Mouse (Mus musculus): ENCODE measurements at regions not wholly inside any gene's neighbourhood (a gene's known extent, or its start where the extent isn't known, plus 50 kb on each side); places are given as distances from the start of the nearest gene placed in this dataset.

DNA sequence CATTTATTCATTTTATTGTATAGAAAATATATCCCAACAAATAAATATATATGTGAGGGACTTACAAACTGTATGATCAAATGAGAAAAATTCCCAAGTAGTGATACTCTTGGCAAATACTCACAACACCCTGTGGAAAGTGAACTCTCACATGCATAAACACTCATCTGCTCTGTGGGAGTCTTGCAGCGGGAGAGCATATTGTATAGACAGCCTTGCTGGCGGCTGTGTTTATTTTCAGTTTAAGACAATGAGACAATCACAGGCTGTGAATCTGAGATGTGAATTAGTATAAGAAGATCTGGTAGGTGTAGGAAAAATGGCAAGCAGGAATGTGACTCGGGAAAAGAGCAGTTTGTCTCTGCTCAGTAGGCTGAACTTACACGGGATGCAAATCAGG lies 2841.7 kb downstream of the Poteg start:
- ATAC-seq (ENCODE audit: low FRiP score): no peak
- Histone ChIP-seq H3K36me3 (no peaks in the 10 kb centered on the region), H3K9ac (replicated peaks) (no peak overlapping the region), H3K27me3 (replicated peaks) (no peaks in the 10 kb centered on the region), H3K9me3 (replicated peaks) (no peaks in the 10 kb centered on the region), H3K4me1 (no peaks in the 10 kb centered on the region), H3K4me2 (no peak overlapping the region), H3K4me3 (replicated peaks) (no peak overlapping the region), H3K27ac (replicated peaks) (no peak overlapping the region)
- WGBS: 23% methylated on average over 4 of the region's 4 CpGs

DNA sequence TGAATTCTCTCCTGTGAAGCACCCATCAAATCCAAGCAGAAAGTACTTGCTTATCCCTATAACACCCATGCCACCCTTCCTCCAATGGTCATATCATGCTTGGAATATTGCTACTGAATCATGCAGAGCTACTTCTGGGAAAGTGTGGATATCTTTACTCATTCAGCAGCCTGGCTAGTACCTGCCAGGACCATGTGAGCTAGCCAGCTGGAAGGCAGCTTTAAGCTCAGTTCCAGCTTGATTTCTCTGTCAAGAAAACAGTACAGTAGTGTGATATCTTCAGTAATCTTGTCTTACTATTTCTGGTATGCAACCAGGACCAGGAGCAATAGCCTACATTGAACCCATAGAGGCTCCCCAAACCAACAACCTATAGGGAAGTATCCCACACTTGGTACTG lies 2883.7 kb downstream of the Poteg start:
- Histone ChIP-seq H3K27ac (replicated peaks) (no peak overlapping the region), H3K27me3 (replicated peaks) (no peaks in the 10 kb centered on the region), H3K9me3 (replicated peaks) (no peaks in the 10 kb centered on the region), H3K36me3 (no peaks in the 10 kb centered on the region), H3K9ac (replicated peaks) (no peak overlapping the region), H3K4me2 (no peak overlapping the region), H3K4me1 (no peaks in the 10 kb centered on the region), H3K4me3 (replicated peaks) (no peak overlapping the region)
- ATAC-seq (ENCODE audit: low FRiP score): no peak

DNA sequence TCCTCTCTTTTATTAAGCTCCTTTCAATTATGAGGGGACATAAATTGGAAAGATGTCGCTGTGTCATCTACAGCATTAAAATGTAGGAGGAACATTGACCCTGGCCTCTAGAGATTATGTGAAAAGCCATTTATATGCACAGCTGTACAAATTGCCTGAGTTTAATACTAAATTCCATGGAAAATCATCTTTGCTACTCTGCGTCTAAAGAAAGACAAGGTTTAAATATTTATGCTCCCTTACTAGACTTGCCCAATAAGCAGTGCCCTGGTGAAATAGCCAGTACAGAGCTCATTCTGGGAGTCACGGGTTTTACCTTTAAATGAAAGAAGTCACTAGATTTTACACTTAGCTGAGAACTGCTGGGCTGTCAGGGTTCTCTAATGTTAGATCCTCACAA lies 2885.9 kb downstream of the Poteg start:
- no peak for ATAC-seq (ENCODE audit: low FRiP score)
- Histone ChIP-seq H3K9me3 (replicated peaks) (no peaks in the 10 kb centered on the region), H3K4me3 (replicated peaks) (no peak overlapping the region), H3K9ac (replicated peaks) (no peak overlapping the region), H3K27me3 (replicated peaks) (no peaks in the 10 kb centered on the region), H3K4me2 (no peak overlapping the region), H3K36me3 (no peaks in the 10 kb centered on the region), H3K4me1 (no peaks in the 10 kb centered on the region), H3K27ac (replicated peaks) (no peak overlapping the region)
- 48% methylated on average over 3 of the region's 3 CpGs for WGBS

DNA sequence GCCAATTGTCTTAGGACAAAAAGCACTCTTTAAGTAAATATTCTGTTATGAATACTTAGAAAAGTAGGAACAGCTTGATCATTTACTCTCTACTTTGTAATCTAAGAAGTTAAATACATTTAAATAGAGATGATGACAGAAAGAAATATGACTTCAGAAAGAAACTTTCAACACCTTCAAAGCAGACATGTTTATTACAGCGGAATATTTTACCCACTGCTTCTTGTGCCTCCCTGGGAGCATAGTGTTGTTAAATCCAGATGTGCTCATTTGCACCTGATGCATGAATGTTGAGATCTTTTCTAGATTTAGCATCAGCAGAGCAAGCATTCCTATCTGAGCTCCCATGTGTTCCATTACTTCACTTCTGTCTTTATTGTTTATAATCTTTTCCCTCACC lies 2912.0 kb downstream of the Poteg start:
- WGBS: 83% methylated on average over 1 of the region's 1 CpGs
- Histone ChIP-seq H3K4me3 (replicated peaks) (no peak overlapping the region), H3K4me1 (no peaks in the 10 kb centered on the region), H3K9me3 (replicated peaks) (no peaks in the 10 kb centered on the region), H3K4me2 (no peak overlapping the region), H3K36me3 (no peaks in the 10 kb centered on the region), H3K27ac (replicated peaks) (no peak overlapping the region), H3K9ac (replicated peaks) (no peak overlapping the region), H3K27me3 (replicated peaks) (no peaks in the 10 kb centered on the region)
- no peak for ATAC-seq (ENCODE audit: low FRiP score)

DNA sequence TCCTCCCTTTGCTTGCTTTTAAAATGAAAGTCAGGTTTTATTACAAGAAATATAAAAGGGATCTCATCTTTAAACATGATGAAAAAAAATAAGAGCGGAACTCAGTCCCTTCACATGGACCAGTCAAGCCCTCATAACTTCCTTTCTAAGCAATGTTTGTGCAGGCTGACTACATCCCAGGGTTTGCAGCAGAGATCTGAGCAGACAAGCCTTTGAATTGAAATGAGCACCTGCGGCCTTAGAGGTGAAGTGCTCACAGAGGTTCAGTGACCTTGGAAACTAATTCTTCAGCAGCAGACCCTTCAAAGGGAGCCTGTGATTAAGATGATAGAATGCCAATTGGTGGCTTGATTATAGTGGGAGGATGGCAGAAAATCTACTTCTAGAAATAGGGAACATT lies 2918.3 kb downstream of the Poteg start:
- H3K36me3 ChIP-seq: no peaks in the 10 kb centered on the region
- no peak overlapping the region for H3K27ac ChIP-seq (replicated peaks)
- ATAC-seq (ENCODE audit: low FRiP score): no peak
- H3K27me3 ChIP-seq (replicated peaks): no peaks in the 10 kb centered on the region
- H3K9me3 ChIP-seq (replicated peaks): no peaks in the 10 kb centered on the region
- H3K4me1 ChIP-seq: no peaks in the 10 kb centered on the region
- H3K4me2 ChIP-seq: no peak overlapping the region
- no peak overlapping the region for H3K9ac ChIP-seq (replicated peaks)
- 89% methylated on average over 2 of the region's 2 CpGs for WGBS
- no peak overlapping the region for H3K4me3 ChIP-seq (replicated peaks)

DNA sequence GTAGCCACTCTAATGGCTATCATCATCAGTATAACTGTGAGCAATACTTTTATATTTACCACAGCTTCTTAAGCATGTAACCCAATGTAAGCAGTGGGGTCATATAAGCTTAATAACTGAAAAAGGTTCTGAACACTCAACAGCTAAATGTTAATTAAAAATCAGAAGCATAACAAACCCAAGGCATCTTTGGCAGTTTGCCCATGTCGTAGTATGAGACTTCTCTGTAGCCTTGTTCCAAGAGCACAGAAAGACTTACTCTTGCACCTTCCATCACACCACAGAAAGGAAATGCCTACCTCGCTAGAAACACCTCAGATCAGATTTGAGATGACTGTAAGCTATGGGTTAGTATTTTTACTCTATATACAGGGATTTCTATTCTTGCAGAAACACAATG lies 2944.5 kb downstream of the Poteg start:
- H3K4me2 ChIP-seq: no peak overlapping the region
- 76% methylated on average over 2 of the region's 2 CpGs for WGBS

DNA sequence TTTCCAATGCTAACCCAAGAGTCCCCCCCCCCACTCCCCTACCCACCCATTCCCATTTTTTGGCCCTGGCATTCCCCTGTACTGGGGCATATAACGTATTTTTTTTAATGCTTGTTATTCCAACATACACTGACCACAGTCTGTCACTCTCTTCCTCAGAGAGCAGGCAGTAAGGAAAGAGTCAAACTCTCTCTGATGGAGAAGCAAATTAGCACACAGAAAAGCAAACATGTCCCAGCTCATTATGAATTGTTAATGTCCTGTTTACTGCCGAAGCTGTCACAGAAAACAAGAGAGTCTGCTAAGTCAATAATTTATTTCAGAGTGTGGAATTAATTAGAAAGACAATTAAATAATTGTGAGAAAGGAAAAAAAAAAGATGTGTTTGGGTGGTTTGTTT lies 2989.1 kb upstream of the 5930422O12Rik start:
- Histone ChIP-seq H3K27me3 (replicated peaks) (no peaks in the 10 kb centered on the region), H3K27ac (replicated peaks) (no peak overlapping the region), H3K9ac (replicated peaks) (no peak overlapping the region), H3K9me3 (replicated peaks) (no peaks in the 10 kb centered on the region), H3K4me1 (no peaks in the 10 kb centered on the region), H3K4me3 (replicated peaks) (no peak overlapping the region), H3K36me3 (no peaks in the 10 kb centered on the region), H3K4me2 (no peak overlapping the region)
- no peak for ATAC-seq (ENCODE audit: low FRiP score)
- 40% methylated on average over 2 of the region's 2 CpGs for WGBS

More for the DNA sequence above, 2944.5 kb downstream of the Poteg start:
- Histone ChIP-seq H3K9ac (replicated peaks) (no peak overlapping the region), H3K27me3 (replicated peaks) (no peaks in the 10 kb centered on the region), H3K4me3 (replicated peaks) (no peak overlapping the region), H3K36me3 (no peaks in the 10 kb centered on the region), H3K4me1 (no peaks in the 10 kb centered on the region), H3K9me3 (replicated peaks) (no peaks in the 10 kb centered on the region), H3K27ac (replicated peaks) (no peak overlapping the region)
- no peak for ATAC-seq (ENCODE audit: low FRiP score)

DNA sequence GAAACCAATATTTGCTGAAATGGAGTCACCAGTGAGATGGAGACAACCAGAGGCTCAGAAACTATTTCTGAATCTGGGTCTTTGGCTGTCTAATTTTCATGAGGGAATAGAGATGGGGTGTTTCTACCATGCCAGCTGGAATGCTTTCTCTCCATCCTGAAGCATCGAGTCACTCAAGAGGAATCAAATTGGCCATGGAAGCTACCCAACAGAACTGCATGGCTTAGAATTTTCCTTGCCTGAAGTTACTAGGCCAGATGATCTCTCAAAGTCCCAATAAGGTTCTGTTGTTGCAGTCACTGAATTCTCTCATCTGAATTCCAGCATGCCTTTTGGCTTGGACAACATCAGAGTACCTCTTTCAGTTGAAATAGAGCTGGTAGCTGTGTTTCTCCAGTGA lies 2986.7 kb upstream of the 5930422O12Rik start:
- no peak for ATAC-seq (ENCODE audit: low FRiP score)
- Histone ChIP-seq H3K9ac (replicated peaks) (no peak overlapping the region), H3K4me2 (no peak overlapping the region), H3K36me3 (no peaks in the 10 kb centered on the region), H3K27me3 (replicated peaks) (no peaks in the 10 kb centered on the region), H3K4me3 (replicated peaks) (no peak overlapping the region), H3K9me3 (replicated peaks) (no peaks in the 10 kb centered on the region), H3K27ac (replicated peaks) (no peak overlapping the region), H3K4me1 (no peaks in the 10 kb centered on the region)
- WGBS: 93% methylated on average over 1 of the region's 1 CpGs

DNA sequence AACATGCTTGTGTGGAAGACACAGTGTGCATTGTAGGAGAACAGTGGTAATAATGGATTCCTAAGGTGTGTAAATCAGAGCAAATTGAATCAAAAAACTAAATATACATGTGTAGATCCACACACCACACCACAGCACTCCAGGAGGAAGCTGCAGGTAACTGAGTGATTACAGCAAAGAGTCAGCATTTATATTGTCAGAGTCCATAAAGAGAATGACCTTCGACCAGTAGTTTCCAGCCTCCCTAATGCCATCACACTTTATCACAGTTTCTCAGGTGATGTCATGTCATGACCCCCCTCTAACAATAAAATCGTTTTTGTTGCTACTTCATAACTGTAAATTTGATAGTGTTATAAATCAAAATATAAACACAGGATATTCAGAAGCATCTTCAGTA lies 2984.6 kb upstream of the 5930422O12Rik start:
- Histone ChIP-seq H3K9me3 (replicated peaks) (no peaks in the 10 kb centered on the region), H3K9ac (replicated peaks) (no peak overlapping the region), H3K36me3 (no peaks in the 10 kb centered on the region), H3K4me3 (replicated peaks) (no peak overlapping the region), H3K27me3 (replicated peaks) (no peaks in the 10 kb centered on the region), H3K4me2 (no peak overlapping the region), H3K4me1 (no peaks in the 10 kb centered on the region), H3K27ac (replicated peaks) (no peak overlapping the region)
- ATAC-seq (ENCODE audit: low FRiP score): no peak
- 81% methylated on average over 2 of the region's 2 CpGs for WGBS

DNA sequence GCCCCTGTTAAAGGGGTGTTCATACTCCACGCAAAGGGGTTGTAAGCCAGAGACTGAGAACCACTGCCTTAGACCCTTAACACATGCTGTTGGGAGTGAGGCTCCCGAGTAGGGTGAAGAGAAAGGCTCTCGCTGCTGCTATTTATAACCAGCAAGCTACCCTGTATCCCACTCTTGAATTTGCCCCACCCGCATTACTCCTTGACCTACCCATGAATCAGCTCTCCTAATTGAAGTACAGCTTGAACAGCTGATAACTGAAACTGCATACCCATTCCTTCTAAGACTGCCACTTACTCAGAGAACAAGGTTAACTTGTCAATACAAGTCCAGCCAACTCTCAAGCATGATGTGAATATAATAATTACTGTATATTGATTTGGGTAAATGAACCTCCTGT lies 2984.2 kb upstream of the 5930422O12Rik start:
- no peaks in the 10 kb centered on the region for H3K9me3 ChIP-seq (replicated peaks)
- no peak for ATAC-seq (ENCODE audit: low FRiP score)
- whole genome bisulfite sequencing: 87% methylated on average over 4 of the region's 4 CpGs

DNA sequence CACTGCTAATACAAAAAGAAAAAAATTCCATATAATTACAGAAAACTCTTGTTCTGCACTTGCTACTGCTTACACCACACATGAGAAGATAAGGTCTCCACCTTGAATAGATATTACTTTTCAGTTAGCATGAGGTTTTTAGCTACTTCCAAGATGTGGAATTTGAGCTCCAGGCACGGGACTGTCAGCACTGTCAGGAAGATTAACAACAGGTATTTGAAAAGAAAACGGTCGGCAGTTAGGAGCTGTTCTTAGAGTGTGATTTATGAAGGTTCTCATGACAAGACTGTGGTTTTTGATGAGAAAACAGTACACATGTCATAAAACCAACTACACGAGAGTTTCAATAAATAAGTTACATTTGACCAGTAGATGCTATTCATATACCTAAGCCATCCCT lies 2970.4 kb upstream of the 5930422O12Rik start:
- no peak overlapping the region for H3K4me2 ChIP-seq
- no peak for ATAC-seq (ENCODE audit: low FRiP score)
- no peaks in the 10 kb centered on the region for H3K36me3 ChIP-seq
- no peaks in the 10 kb centered on the region for H3K9me3 ChIP-seq (replicated peaks)
- no peaks in the 10 kb centered on the region for H3K4me1 ChIP-seq
- no peak overlapping the region for H3K4me3 ChIP-seq (replicated peaks)
- H3K27me3 ChIP-seq (replicated peaks): no peaks in the 10 kb centered on the region
- no peak overlapping the region for H3K27ac ChIP-seq (replicated peaks)
- H3K9ac ChIP-seq (replicated peaks): no peak overlapping the region
- WGBS: 22% methylated on average over 4 of the region's 4 CpGs

More for the DNA sequence above, 2984.2 kb upstream of the 5930422O12Rik start:
- Histone ChIP-seq H3K4me2 (no peak overlapping the region), H3K4me3 (replicated peaks) (no peak overlapping the region), H3K27ac (replicated peaks) (no peak overlapping the region), H3K9ac (replicated peaks) (no peak overlapping the region), H3K4me1 (no peaks in the 10 kb centered on the region), H3K36me3 (no peaks in the 10 kb centered on the region), H3K27me3 (replicated peaks) (no peaks in the 10 kb centered on the region)

DNA sequence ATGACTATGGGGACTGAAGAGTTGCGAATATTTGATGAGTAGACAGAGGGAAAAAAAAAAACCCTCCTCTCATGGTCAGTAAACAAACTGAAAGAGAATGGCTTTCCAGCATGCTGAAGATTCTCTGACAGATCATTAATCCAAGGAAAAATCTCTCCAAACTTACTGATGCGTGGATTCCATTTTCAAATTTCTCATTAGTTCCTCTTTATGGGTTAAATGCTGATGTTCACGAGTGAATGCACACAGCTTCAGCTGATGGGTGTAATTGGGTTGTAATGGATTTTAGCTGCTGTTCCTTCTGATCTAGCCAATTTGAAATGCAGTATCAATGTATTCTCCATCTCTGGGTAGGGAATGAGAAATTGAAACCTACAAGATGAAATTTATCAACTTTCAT lies 2945.6 kb upstream of the 5930422O12Rik start:
- Histone ChIP-seq H3K4me3 (replicated peaks) (no peak overlapping the region), H3K36me3 (no peaks in the 10 kb centered on the region), H3K9ac (replicated peaks) (no peak overlapping the region), H3K4me1 (no peaks in the 10 kb centered on the region), H3K27me3 (replicated peaks) (no peaks in the 10 kb centered on the region), H3K9me3 (replicated peaks) (peaks cover 3% of the 10 kb centered on the region; the same call in 1 of the 2 replicates), H3K4me2 (no peak overlapping the region), H3K27ac (replicated peaks) (no peak overlapping the region)
- 55% methylated on average over 3 of the region's 3 CpGs for WGBS
- no peak for ATAC-seq (ENCODE audit: low FRiP score)

DNA sequence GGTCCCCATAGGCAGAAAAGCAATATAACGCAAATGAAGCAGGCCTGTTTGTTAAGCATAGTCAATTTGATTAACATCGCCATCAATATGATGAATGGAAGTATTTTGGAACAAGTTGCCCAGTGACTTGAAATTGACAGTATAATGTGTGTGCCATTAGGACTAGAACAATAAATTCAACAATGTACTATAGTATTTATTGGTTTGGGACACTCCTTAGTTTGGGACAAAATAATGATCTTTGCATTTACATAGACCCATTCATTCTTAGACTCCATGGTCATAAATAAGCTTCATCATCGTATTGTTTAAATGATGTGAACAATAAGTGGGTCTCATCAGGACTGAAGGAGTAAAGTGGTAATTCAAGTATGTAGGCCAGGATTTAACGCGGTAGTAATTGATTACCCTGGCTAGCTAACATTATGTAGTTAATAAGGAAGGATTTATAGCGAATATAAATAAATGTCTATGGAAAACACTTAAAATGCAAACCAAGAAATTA lies 2933.6 kb upstream of the 5930422O12Rik start:
- WGBS: 36% methylated on average over 6 of the region's 6 CpGs
- Histone ChIP-seq H3K9me3 (replicated peaks) (no peaks in the 10 kb centered on the region), H3K4me1 (no peaks in the 10 kb centered on the region), H3K4me3 (replicated peaks) (no peak overlapping the region), H3K27me3 (replicated peaks) (no peaks in the 10 kb centered on the region; the same call in 1 of the 2 replicates), H3K36me3 (no peaks in the 10 kb centered on the region), H3K27ac (replicated peaks) (no peak overlapping the region), H3K9ac (replicated peaks) (no peak overlapping the region), H3K4me2 (no peak overlapping the region)
- no peak for ATAC-seq (ENCODE audit: low FRiP score)

Measured in neural tube, embryonic 15.5 days (tissue).